Mouse (Mus musculus): ENCODE results near the gene Top3b.

GRCm38 (mm10) chr16:16896382-16897055 lies 26.0 kb downstream of the Top3b start, which contains the start of gene Ppm1f:
- no peak for TF ChIP-seq FLI1 (IDR thresholded peaks at IDR 0.05; ENCODE audit: low read length)
- TF ChIP-seq GATA1 (IDR thresholded peaks at IDR 0.05; ENCODE audit: borderline replicate concordance, low read length) = no peak
